Comparison of ENCODE assay signal across 7 mouse cellular contexts in genomic region chr11:115812533-115813420, GRCm38 (mm10). TPM values are rescaled to one million over a fixed set of nuclear protein-coding genes. Genes with fewer than 3 reads are reported as not detected.
DNase-seq lines count a peak whose midpoint lies in the region; ATAC-seq and TF ChIP-seq lines count a peak whose summit lies in the region.

No protein-coding gene starts in this region.

- H3K4me3 ChIP-seq in cortical plate, adult 2 months (ENCODE audit: insufficient read depth, low read length), result peak overlapping the region; percentile 52
- H3K4me3 ChIP-seq in limb, embryonic 13.5 days, result peak overlapping the region; percentile 93
- H3K4me3 ChIP-seq in neural tube, embryonic 15.5 days (replicated peaks), result peak overlapping the region; percentile 84

- H3K27ac ChIP-seq in cortical plate, adult 2 months (ENCODE audit: insufficient read depth, low read length), result peak overlapping the region; percentile 85
- peak overlapping the region; percentile 88 for H3K27ac ChIP-seq in limb, embryonic 13.5 days
- peak overlapping the region; percentile 76 for H3K27ac ChIP-seq in neural tube, embryonic 15.5 days (replicated peaks)

- intact Hi-C loops in heart, postnatal 10 days (cut with DNase I), result loop anchor here (5.0 kb wide), 1 partner anchor 165 kb away; no protein-coding TSS in a partner anchor
- intact Hi-C loops in gastrocnemius, postnatal 36 days (cut with DNase I), result loop anchor here (5.0 kb wide), 2 partner anchors 35 to 165 kb away; no protein-coding TSS in a partner anchor

- no peak for TF ChIP-seq POLR2A in cortical plate, adult 2 months (IDR thresholded peaks at IDR 0.05; ENCODE audit: extremely low read depth, insufficient read depth, low read length)

- peak; percentile 17 to 18 for DNase-seq in thymus, postnatal 10 days (ENCODE audit: low spot score in 2 of 2)
- DNase-seq in thymus, postnatal 36 days, result no peak
- peak; percentile 53 to 59 for DNase-seq in heart, postnatal 10 days
- no peak for DNase-seq in gastrocnemius, postnatal 36 days

- H3K9me3 ChIP-seq in limb, embryonic 13.5 days, result no peaks in the 10 kb centered on the region
- no peaks in the 10 kb centered on the region for H3K9me3 ChIP-seq in neural tube, embryonic 15.5 days (replicated peaks)

- H3K4me1 ChIP-seq in cortical plate, adult 2 months (ENCODE audit: control insufficient read depth, insufficient read depth, low read length), result peaks cover 4% of the 10 kb centered on the region; the same call in 1 of the 2 replicates
- H3K4me1 ChIP-seq in limb, embryonic 13.5 days, result peaks cover 66% of the 10 kb centered on the region
- peaks cover 72% of the 10 kb centered on the region for H3K4me1 ChIP-seq in neural tube, embryonic 15.5 days

- H3K27me3 ChIP-seq in limb, embryonic 13.5 days, result no peaks in the 10 kb centered on the region
- H3K27me3 ChIP-seq in neural tube, embryonic 15.5 days (replicated peaks), result no peaks in the 10 kb centered on the region

- ATAC-seq in limb, embryonic 13.5 days (ENCODE audit: low FRiP score, low read depth), result peak; percentile 6; the same call in 1 of the 2 replicates
- ATAC-seq in neural tube, embryonic 15.5 days (ENCODE audit: low FRiP score), result peak; percentile 28; the same call in 1 of the 2 replicates

- 4% methylated on average over 28 of the region's 28 CpGs for WGBS in limb, embryonic 13.5 days
- WGBS in neural tube, embryonic 15.5 days, result 4% methylated on average over 28 of the region's 28 CpGs

- peaks cover 44% of the 10 kb centered on the region for H3K36me3 ChIP-seq in limb, embryonic 13.5 days
- peaks cover 9% of the 10 kb centered on the region for H3K36me3 ChIP-seq in neural tube, embryonic 15.5 days

- H3K9ac ChIP-seq in limb, embryonic 13.5 days, result peak overlapping the region; percentile 90
- H3K9ac ChIP-seq in neural tube, embryonic 15.5 days (replicated peaks), result peak overlapping the region; percentile 48

- no peak for TF ChIP-seq CTCF in cortical plate, adult 2 months (IDR thresholded peaks at IDR 0.05; ENCODE audit: extremely low read depth, insufficient read depth, low read length)

- peak overlapping the region; percentile 96 for H3K4me2 ChIP-seq in limb, embryonic 13.5 days (replicated peaks)
- H3K4me2 ChIP-seq in neural tube, embryonic 15.5 days, result peak overlapping the region; percentile 96

RNA-seq across cellular contexts. Expression of gene Caskin2, which starts 0.7 kb away (rescaled TPM):
- polyA plus RNA-seq in cortical plate, adult 2 months (2012; rRNA removed), result 22.1 and 24.1 TPM in 2 replicates
- total RNA-seq in heart, postnatal 10 days (2021), result 10 to 100 TPM; 59.4 to 60.9 TPM
- polyA plus RNA-seq in limb, embryonic 13.5 days (2015; fragmentation: Nextera tagmentation; extraction: Ambion mirVana), result 15.5 and 19.4 TPM in 2 replicates
- polyA plus RNA-seq in neural tube, embryonic 15.5 days (2015; fragmentation: Nextera tagmentation; extraction: Ambion mirVana), result 9.8 and 10.2 TPM in 2 replicates
- total RNA-seq in gastrocnemius, postnatal 36 days (2021), result 10 to 100 TPM; 12.6 to 13.3 TPM

RNA-seq across cellular contexts. Expression of gene Tsen54, which starts 1.7 kb away (rescaled TPM):
- polyA plus RNA-seq in cortical plate, adult 2 months (2012; rRNA removed), result 15.3 and 15.8 TPM in 2 replicates
- 10 to 100 TPM; 10.5 to 15.0 TPM for total RNA-seq in heart, postnatal 10 days (2021)
- 32.9 and 33.8 TPM in 2 replicates for polyA plus RNA-seq in limb, embryonic 13.5 days (2015; fragmentation: Nextera tagmentation; extraction: Ambion mirVana)
- polyA plus RNA-seq in neural tube, embryonic 15.5 days (2015; fragmentation: Nextera tagmentation; extraction: Ambion mirVana), result 22.0 and 23.7 TPM in 2 replicates
- 1 to 10 TPM; 4.6 to 6.0 TPM for total RNA-seq in gastrocnemius, postnatal 36 days (2021)

RNA-seq across cellular contexts. Expression of gene Llgl2, which starts 11.1 kb away (rescaled TPM):
- 3.1 and 3.2 TPM in 2 replicates for polyA plus RNA-seq in cortical plate, adult 2 months (2012; rRNA removed)
- total RNA-seq in heart, postnatal 10 days (2021), result 10 to 100 TPM; 17.9 to 18.2 TPM
- polyA plus RNA-seq in limb, embryonic 13.5 days (2015; fragmentation: Nextera tagmentation; extraction: Ambion mirVana), result 4.8 and 6.0 TPM in 2 replicates
- 0.97 and 8.8 TPM in 2 replicates for polyA plus RNA-seq in neural tube, embryonic 15.5 days (2015; fragmentation: Nextera tagmentation; extraction: Ambion mirVana)
- 1 to 10 TPM; 6.5 to 9.9 TPM for total RNA-seq in gastrocnemius, postnatal 36 days (2021)

RNA-seq across cellular contexts. Expression of gene Myo15b, which starts 45.4 kb away (rescaled TPM):
- polyA plus RNA-seq in cortical plate, adult 2 months (2012; rRNA removed), result 1.1 TPM in 2 replicates
- total RNA-seq in heart, postnatal 10 days (2021), result under 1 TPM; 0.17 to 0.22 TPM
- 0.15 and 0.24 TPM in 2 replicates for polyA plus RNA-seq in limb, embryonic 13.5 days (2015; fragmentation: Nextera tagmentation; extraction: Ambion mirVana)
- 0.12 and 5.0 TPM in 2 replicates for polyA plus RNA-seq in neural tube, embryonic 15.5 days (2015; fragmentation: Nextera tagmentation; extraction: Ambion mirVana)
- not detected for total RNA-seq in gastrocnemius, postnatal 36 days (2021)

RNA-seq across cellular contexts. Expression of gene Tmem94, which starts 47.5 kb away (rescaled TPM):
- polyA plus RNA-seq in cortical plate, adult 2 months (2012; rRNA removed), result 44.8 and 45.7 TPM in 2 replicates
- total RNA-seq in heart, postnatal 10 days (2021), result 100 to 1,000 TPM; 106 to 116 TPM
- 22.7 and 31.9 TPM in 2 replicates for polyA plus RNA-seq in limb, embryonic 13.5 days (2015; fragmentation: Nextera tagmentation; extraction: Ambion mirVana)
- polyA plus RNA-seq in neural tube, embryonic 15.5 days (2015; fragmentation: Nextera tagmentation; extraction: Ambion mirVana), result 20.3 and 21.2 TPM in 2 replicates
- total RNA-seq in gastrocnemius, postnatal 36 days (2021), result 10 to 100 TPM; 73.1 to 79.5 TPM

Comparison
In these comparisons a context has a peak if more than half of its experiments do, and no peak if none do; other contexts are left out.
1. DNase-seq: peak in thymus, postnatal 10 days (2 of 2) and heart, postnatal 10 days (2 of 2); none in thymus, postnatal 36 days (0 of 2) and gastrocnemius, postnatal 36 days (0 of 2).
2. Peak in every context shown above with its lines, with median percentiles within 50 percentile points of each other: H3K27ac ChIP-seq and H3K4me3 ChIP-seq.